Mouse (Mus musculus) heart, adult 11 months (tissue): ENCODE measurements around the gene H2-M10.2.
A peak's percentile ranks its signal among the peaks of the same experiment; 100 is the strongest.
"Not testable (repeated sequence)": the region's sequence is repeated elsewhere in the genome, so short reads cannot be mapped to it uniquely, and the experiment has no call there.

ENCODE experiments used
- DNase-seq: peaks from one replicate; pipeline ENCODE4 v3.0.0; 2022

Gene H2-M10.2

GRCm38 (mm10) chr17:36248886-36249285 lies 37.4 kb downstream of the H2-M10.2 start:
- DNase-seq, result no peak

GRCm38 (mm10) chr17:36245741-36246140 lies 40.5 kb downstream of the H2-M10.2 start:
- no peak for DNase-seq

- DNase-seq, result no peak
These were observed 42.3 kb downstream of the H2-M10.2 start for GRCm38 (mm10) chr17:36244031-36244430.

GRCm38 (mm10) chr17:36240637-36241213 lies 45.6 kb downstream of the H2-M10.2 start:
- DNase-seq, result no peak

GRCm38 (mm10) chr17:36237321-36237921 lies 48.9 kb downstream of the H2-M10.2 start:
- peak; percentile 92 for DNase-seq

GRCm38 (mm10) chr17:36235300-36235699 lies 51.0 kb downstream of the H2-M10.2 start:
- not testable (repeated sequence) for DNase-seq
